Mouse (Mus musculus): ENCODE results near the gene E2f8.

E2f8 gene

DNA sequence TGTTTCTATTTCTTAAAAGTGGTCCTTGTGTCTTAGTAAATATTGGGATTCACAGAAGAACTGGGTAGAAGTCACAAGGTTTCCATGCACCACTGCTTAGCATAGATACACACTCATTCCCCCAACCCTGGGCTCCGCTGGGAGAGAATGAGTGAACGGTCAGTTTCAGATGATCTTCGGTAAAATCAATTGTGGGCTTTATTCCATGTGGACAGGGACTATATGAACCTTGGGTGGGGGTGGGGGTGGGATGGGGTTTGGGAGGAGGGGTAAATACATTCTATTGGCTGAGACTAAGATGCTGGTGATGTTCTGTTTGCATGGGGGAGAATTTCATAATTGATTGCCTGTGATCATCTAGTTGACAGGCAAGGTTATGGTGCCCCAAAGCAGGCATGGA lies 25.9 kb downstream of the E2f8 start:
- DNase-seq (ENCODE audit: low read depth, low spot score), result no peak

DNA sequence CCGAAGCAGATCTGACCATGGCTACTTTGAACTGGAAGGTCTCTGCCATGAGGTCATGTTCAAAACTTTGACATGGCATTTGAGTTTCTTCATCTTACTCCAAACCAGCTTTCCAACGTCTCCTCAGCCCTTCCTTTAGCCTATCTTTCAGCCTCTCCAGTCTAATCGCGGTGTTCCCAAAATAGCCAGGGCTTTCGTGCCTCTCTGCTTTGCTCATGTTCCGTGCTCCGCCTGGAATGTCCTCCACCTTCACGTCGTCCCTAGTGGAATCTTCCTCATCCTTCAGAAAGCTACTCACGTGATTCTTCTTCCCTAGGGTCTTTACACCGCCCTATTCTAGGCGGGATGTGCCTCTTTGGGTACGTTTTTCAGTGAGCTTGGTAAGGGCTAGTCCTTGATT lies 27.9 kb downstream of the E2f8 start:
- no peak for DNase-seq (ENCODE audit: low read depth, low spot score)

DNA sequence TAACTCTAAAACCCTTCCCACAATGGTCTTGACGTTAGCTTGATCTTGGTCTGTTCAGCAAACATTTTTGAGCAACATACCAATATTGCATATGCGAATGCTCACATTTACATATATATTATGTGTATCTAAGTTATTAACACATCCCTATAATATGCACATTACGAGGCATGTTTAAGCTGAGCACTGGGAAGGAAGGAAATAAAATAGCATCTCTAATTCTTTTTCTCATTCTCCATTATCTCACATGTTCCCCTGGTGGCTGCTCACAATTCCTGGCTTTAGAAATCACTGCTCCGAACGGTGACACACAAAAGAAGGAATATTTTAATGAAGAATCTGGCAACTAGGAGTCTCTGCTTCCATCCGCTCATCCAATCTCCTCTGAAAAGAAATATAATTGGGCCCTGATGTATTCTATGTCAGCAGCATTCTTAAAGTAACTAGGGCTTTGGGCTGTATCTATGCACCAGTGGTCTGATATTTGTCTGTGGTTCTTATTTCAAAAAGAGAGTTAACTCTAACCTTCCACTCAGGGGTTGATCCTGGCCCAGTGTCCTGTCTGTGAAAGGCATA lies 29.8 kb downstream of the E2f8 start:
- no peak for DNase-seq (ENCODE audit: low read depth, low spot score)

DNA sequence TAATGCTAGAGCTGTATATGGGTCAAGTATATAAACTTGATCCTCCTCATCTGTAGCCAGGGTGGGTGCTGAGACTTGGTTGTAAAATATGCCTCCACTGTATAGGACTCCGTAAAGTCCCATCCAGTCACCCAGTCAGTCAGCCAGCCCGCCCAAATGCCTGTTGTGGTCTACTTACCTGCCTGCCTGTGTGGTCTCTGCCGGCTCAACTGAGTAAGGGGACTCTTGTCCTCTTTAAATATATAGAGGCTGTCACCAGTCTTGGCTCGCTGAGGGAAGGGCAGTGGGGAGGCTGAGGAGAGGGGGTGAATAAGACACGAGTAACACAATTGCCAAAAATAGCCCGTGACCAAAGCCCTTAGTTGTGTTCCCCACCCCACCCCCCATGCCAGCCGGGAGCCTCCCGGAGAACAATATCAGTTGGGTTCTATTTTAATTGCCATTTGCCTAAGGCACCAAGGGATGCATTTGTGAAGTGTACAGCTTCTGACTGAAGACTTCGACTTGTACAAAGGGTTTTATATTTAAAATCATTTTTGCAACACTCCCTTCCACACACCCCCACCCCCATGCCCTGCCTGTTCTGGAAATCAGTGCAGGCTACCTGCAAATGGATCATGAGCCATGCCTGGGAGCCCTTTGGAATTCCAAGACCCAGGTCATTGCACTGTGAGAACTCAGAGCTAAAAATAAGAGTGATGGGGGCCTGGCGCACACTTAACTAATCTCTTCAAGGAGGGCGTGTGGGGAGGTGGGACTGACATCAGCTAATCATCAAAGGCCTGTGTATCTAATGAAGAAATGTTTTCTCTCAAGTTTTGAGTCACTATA lies 33.4 kb downstream of the E2f8 start, which contains the start of gene Csrp3:
Csrp3 (minus strand) TSS at position 214 of the 831 bp plus-strand sequence.
- no peak for DNase-seq (ENCODE audit: low read depth, low spot score)

DNA sequence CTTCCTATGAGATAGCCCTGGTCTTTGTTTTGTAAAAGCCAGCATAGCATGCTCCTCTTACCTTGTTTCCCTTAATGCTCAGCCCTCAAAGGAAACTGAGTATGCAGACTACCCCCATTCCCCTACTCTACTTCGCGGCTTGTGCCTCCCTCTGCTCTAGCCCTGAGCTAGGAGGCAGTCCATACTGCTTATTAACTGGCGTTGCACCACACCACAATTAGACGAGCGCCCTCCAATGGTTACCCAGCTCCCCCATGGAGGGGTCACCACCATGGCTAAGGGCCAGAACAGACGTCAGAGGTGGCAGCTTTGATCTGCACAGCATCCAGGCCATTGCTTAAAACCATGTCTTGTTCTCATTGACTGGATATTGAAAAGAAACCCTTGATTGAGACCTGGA lies 34.6 kb downstream of the E2f8 start:
- no peak for DNase-seq (ENCODE audit: low read depth, low spot score)

DNA sequence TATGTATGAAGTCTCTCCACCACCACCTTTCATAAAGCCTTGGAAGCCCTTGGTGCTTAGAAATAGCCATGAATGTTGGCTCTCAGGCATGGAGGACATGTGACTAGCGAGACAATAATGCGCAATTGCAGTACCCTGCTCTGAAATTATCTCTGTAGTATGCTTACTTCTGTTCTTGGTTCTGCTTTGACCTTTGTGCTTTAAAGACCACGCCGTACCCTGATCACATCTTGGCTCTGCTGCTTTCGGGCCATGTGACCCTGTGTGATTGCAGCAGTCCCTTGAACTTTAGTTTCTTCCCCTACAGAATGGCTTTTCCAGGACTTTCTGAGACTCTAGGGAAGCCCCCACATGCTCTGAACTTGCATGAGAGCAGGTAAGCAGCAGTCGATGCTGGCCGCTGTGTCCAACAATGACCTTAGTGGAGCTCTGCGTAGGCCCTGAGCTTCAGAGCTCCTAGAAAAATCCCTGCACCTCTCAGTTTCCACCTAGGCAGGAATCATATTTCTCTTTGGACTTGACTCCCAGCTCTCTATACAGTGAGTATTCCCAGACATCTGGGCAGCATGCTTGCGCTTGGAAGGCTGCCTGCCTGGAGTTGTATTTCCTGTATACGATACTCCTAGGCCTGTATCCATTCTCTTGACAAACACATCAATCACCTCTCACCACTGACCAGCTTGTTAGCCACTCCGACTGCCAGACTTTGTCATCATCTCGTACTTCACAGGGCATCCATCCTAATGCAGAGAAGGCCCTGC lies 36.0 kb downstream of the E2f8 start:
- DNase-seq (ENCODE audit: low read depth, low spot score), result no peak

DNA sequence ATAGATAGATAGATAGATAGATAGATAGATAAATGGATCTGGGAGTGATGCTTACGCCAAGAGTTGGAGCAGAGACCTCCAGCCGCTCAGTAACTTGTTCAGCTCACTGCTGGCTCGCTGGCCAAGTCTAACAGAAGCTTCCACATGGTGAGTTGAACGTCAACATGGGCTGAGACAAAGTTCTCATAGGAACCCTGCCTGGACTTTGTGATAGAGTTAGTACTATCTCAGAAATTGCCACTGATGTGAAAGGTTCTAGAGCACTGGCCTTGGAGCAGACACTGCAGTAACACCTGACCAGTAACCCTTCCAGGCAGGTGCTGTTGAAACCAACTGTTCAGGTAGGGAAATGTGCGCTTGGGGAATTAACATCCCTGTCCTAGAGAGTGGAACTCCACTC lies 37.9 kb downstream of the E2f8 start:
- no peak for DNase-seq (ENCODE audit: low read depth, low spot score)

DNA sequence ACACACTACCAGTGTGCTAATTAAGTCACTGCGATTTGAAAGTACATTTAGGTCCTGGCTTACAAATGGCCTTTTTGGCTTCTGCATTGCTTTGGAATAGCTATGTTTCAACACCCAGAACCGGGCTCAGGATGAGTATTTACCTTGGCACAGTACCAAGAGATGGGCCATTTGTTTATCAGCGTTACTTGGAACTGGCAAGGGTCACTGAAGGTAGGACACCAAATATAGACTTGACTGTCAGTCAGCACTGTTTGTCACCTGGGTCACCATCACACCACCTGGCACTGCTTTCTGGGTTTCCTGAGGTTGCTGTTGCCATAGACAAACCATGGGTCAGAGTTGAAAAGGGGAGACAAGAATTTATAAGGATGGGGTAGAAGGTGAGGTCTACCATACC lies 39.0 kb downstream of the E2f8 start:
- no peak for DNase-seq (ENCODE audit: low read depth, low spot score)

DNA sequence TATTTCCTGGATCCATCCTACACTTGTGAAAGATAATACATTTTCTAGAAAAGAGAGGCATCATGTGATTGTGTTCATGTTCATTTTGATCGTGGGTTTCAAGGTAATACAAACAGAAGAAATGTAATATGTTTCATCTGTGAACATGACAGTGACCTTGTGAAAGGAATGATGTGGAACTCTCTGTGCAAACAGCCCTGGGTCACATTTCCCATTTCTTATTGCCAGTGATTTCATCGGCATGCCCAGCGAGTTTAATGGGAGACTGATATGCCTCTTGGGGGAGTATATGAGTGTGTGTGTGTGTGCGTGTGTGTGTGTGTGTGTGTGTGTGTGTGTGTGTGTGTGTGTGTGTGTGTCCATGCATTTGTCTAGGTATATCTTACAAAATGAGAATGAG lies 39.9 kb downstream of the E2f8 start:
- DNase-seq (ENCODE audit: low read depth, low spot score), result no peak

DNA sequence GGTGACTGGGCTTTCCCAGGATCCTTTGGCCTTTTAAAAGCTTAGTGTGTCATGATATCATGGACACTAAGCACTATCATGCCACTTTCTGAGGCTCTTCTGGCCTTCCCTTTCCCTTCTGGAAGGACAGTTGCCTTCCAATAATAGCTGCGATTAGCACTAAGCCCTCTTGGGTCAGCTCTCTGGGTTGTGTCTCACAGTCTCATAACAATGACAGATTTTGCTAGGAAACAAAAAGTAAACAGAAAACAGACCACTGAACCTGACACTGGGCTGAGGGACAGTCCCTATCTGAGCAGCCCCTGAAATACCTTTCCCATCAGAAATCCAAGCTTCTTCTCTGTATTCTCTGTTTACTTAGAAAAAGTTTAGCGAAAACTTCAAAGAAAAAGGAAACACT lies 40.9 kb downstream of the E2f8 start:
- no peak for DNase-seq (ENCODE audit: low read depth, low spot score)

DNA sequence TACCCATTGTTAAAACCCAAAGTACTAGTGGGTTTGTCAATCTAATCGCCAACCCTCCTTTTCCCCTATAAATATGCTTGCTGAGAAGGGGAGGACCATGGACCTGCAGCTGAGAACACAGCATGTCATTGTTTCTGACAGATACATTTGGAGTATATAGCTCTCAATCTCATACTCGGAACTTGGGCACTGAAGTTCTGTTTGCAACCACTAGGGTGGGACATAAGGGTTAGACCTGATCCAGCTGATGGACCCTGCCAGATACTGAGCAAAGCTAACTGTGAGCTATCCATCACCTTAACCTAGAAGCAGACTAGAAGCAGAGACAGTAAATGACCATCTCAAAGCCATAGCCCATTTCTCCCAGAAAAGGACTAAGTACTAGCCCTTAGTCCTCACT lies 43.0 kb downstream of the E2f8 start:
- no peak for DNase-seq (ENCODE audit: low read depth, low spot score)

DNA sequence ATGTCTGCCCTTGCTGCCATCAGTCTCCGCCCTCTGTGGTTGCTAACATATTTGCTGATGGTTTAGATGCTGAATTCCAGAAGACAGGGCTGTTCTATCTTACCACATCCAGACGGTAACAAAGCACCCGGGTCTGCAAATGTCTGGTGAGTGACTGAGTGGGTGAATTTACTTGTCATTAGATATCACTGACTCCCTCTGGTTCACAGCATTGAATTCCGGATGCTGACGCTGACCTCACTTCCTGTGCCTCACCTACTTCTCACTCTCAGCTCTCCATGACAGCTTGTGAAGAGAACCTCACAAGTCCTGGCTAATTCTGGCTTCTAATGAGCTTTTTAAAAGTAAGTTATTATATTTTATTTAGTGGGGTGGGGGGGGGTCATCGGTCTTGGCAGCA lies 44.4 kb downstream of the E2f8 start:
- DNase-seq (ENCODE audit: low read depth, low spot score), result no peak

DNA sequence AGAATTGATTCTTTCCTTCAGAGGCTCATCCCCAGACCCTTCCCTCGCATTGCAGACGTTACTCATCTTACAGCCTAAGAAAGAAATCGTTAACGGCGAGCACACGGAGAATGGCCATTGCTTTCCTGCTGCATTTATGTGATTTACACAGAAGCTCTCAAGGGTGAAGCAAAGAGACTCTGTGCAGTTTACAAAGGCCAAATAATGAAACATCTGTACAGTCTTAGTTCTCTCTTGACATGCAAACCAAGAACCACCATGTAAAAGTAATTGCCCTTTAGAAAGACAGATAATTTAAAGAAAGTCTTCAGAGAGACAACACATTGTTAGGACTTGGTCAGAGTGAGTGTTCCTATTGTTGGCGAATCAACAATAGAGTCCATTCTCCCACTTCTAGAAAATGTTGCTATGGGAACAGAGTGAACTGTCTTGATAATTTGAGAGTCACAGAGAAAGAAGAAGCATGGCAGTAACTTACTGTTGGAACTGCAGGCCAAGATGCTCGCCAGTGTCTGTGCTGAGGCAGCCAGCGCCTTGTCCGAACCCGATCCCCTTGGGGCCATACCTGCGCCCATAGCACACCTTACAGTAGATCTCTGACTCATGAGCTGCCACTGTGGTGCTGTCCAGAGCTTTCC lies 46.3 kb downstream of the E2f8 start:
- DNase-seq (ENCODE audit: low read depth, low spot score), result peak; percentile 42

DNA sequence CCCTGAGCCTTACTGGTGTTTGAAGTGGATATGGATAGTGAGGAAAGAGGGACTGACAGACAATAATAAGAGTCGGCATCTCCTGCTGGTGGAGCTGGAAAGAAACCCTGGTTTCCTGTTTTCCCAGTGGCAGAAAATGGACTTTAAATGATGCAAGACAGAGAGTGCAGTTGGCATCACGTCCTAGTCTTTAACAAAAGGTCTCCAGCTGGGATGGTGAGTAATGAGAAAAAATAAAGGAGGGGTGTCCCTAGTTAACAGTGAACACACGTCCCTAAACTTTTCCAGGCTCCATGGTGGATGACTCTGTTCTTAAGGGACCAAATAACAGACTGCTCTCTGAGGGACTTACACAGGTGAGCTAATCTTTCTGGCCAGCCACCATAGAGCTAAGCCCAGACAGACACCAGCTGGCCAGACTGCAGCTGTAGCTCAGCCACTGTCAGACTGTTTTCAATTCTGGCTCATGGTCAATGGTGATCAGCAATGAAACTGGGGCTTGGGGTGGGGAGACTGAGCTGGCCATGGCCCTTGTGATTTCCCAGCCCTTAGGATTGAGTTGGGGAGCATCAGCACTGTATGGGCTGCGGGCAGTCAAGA lies 46.9 kb downstream of the E2f8 start:
- peak; percentile 27 for DNase-seq (ENCODE audit: low read depth, low spot score)

DNA sequence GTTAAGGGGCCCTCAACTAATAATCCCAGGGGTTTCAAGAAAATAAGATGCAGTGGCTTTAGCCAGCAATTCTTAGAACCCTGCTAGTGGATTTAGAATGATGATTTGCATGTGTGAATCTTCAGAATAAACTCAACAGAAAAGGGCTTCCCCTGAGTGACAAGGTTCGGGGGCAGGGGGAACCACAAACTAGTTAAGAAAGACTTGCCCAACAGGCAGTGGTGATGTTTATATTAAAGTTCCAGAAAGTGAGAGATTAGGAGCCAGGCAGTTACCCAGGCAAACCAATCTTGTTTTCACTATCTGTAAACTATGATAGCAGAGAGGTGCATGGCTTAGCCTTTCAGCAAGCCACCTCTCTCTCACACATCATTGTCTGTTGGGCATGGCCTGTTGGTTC lies 48.7 kb downstream of the E2f8 start:
- no peak for DNase-seq (ENCODE audit: low read depth, low spot score)

DNA sequence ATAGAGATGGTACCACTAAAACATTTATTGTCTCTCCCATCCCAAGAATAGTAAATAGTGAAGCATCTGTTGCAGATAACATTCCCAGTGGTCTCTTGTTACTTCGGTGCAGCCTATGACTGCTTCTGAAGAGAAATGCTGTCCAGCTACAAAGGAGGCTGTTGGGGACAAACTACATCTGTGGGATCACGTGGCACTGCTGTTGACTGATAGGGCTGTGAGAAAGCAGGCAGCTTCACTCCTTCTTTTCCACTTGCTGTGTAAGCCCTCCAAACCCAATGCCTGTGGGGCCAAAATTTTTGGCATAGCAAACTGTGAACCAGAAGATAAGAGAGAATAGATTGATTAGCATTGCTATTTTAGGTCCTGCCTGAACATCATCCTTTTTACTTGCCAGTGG lies 51.0 kb downstream of the E2f8 start:
- DNase-seq (ENCODE audit: low read depth, low spot score), result no peak

DNA sequence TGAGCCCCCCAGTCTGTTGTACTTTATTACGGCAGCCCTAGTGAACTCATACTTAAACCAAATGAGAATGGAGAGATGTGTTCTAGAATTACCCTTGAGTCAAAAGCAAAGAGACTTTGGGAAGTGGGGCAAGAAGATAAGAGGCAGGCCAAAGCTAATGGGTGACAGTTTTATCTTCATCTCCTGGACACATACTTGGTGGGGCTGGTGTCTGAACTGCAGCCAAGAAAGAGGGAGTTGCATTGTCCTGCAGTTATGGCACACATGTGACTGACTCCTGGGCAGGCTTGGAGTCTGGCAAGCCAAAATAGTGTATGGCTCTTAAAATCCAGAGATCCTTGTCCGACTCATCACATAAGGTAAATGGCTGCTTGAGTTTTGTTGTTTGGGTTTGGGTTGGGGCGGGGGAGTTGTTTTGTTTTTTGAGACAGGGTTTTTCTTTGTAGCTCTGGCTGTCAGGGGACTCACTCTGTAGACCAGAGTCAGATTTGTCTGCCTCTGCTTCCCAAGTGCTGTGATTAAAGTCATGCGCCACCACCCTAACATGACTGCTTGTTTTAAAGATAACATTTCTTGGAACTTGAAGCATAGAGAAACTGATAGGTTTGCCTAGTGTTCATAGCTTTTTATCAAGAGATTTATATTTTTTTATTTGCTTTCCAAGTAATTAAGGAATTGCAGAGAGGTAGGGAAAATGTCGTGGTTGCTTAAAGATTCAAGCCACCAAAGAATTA lies 52.1 kb downstream of the E2f8 start:
- DNase-seq (ENCODE audit: low read depth, low spot score), result no peak

DNA sequence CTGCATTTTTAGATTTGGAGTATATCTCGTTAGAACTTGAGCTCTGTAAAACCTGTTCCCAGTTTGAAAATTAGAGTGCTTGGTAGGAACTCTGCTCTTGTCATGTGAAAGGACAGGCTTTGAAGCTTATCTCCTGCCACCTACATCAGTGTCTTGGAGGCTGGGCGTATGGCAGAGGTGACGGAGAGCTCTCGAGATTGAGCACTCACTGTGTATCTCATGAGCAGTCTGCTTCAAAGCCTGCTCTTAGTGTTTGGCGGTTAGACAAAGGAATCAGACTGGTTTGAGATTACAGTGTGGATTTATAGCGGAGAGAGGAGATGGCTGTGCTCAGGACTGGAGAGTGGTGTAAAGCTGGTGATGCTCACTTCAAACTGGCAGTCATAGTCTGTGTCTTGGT lies 56.2 kb downstream of the E2f8 start:
- no peak for DNase-seq (ENCODE audit: low read depth, low spot score)

DNA sequence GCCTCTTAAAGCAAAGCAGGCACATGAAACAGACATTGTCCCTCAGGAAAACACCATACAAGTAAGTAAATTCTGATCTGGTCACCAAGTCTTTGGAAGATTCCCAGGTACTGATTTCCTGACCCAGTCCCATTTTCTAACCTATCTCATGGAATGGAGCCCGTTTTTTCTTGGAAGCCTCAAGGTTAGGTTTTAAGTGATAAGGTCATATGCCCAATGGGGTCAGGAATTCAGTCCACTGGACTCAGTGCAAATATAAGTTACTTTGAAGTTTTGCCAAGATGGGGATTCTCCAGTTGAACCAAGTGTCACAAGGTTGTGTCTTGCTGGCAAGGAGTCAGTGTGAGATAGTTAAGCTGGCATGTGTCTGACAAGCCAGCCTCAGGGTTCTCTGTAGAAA lies 56.7 kb downstream of the E2f8 start:
- DNase-seq (ENCODE audit: low read depth, low spot score), result no peak

DNA sequence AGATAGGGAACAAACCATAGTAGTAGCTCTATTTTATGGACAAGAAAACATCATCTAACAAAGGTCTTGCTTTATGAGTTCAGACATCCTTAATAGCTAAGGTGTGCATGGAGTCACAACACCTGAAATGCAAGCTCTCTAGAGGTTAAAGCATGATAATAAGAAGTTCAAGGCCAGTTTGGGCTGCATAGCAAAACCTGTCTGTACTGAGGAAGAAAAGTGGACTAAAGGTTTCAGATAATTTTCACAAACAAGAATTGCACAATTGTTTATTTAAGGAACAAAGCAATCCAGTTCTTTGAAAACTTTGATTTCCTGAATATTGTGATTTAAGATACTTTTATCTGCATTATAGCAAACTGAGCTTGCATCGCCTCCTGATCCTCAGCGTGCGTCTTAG lies 57.8 kb downstream of the E2f8 start:
- DNase-seq (ENCODE audit: low read depth, low spot score), result no peak

DNA sequence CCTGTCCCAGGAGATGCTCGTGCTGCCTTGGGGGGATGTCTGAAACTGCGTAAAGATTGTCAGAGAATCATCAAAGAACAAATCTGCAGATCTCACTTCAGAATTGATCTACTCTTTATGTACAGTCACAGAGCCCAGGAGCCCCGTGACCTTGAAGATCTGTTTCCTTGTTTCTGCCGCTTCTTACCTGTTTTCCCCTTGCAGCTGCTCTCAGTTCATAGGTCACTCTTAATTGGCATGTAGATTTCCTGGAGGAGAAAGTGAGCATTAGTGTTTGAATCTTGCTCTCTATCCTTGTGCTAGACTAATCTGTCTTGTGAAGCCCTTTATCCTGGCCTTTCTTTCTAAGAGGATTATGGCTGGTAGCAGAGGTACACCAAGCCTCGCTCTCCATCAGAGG lies 59.7 kb downstream of the E2f8 start:
- DNase-seq (ENCODE audit: low read depth, low spot score), result no peak
